In the genomic region with DNA sequence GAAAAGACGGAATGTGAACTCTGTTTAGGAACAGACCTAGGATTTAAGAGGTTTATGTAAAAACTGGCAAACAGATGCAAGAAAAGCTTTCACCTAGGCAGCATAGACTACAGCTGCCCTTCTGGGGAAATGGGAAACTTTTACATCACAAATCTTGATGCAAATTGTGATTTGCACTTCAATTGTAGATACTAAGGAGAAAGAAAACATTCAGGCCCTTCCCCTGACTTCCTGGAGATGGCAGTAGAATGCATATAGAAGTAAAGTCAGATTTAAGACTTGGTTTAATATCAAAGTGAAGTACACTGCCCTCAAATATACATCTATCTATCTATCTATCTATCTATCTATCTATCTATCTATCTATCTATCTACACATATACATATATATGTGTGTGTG, we compare ENCODE assay signal across 9 mouse cellular contexts. TPM values are rescaled to one million over a fixed set of nuclear protein-coding genes. Genes with fewer than 3 reads are reported as not detected.
DNase-seq lines count a peak whose midpoint lies in the region; ATAC-seq and TF ChIP-seq lines count a peak whose summit lies in the region.
"Had no signal": no experiment of that assay in that cellular context is flagged by ENCODE, and none has a peak within 500 bp of the region (broad histone marks: within the 10 kb centered on the region; RNA-seq: fewer than 3 reads in every experiment).

No protein-coding gene starts in this region.

- no peak overlapping the region for H3K9ac ChIP-seq in hindbrain, postnatal 0 days (replicated peaks; ENCODE audit: low read length)
- no peak overlapping the region for H3K9ac ChIP-seq in hindbrain, embryonic 13.5 days
- H3K9ac ChIP-seq in lung, postnatal 0 days (replicated peaks; ENCODE audit: low read depth): no peak overlapping the region

- H3K9me3 ChIP-seq in hindbrain, postnatal 0 days (ENCODE audit: low read length): no peaks in the 10 kb centered on the region
- H3K9me3 ChIP-seq in hindbrain, embryonic 13.5 days: no peaks in the 10 kb centered on the region
- no peaks in the 10 kb centered on the region for H3K9me3 ChIP-seq in lung, postnatal 0 days (ENCODE audit: low read length)

- WGBS in hindbrain, postnatal 0 days: 89% methylated on average over 1 of the region's 1 CpGs
- WGBS in hindbrain, embryonic 13.5 days: 91% methylated on average over 1 of the region's 1 CpGs
- WGBS in lung, postnatal 0 days: 97% methylated on average over 1 of the region's 1 CpGs
- 100% methylated on average over 1 of the region's 1 CpGs for WGBS in lung, adult 2 months

- peak; percentile 74 for TF ChIP-seq CTCF in hindbrain, postnatal 0 days (IDR thresholded peaks at IDR 0.05; ENCODE audit: low read depth)
- TF ChIP-seq CTCF in lung, postnatal 0 days (IDR thresholded peaks at IDR 0.05): peak; percentile 76
- TF ChIP-seq CTCF in lung, adult 2 months (IDR thresholded peaks at IDR 0.05; ENCODE audit: insufficient read depth, low read length): no peak

- H3K27me3 ChIP-seq in hindbrain, postnatal 0 days (ENCODE audit: insufficient read depth, low read length): no peaks in the 10 kb centered on the region
- no peaks in the 10 kb centered on the region for H3K27me3 ChIP-seq in hindbrain, embryonic 13.5 days
- no peaks in the 10 kb centered on the region for H3K27me3 ChIP-seq in lung, postnatal 0 days (replicated peaks; ENCODE audit: insufficient read depth, low read length)

- H3K4me3 ChIP-seq in hindbrain, postnatal 0 days (ENCODE audit: low read length): no peak overlapping the region
- no peak overlapping the region for H3K4me3 ChIP-seq in hindbrain, embryonic 13.5 days
- H3K4me3 ChIP-seq in lung, postnatal 0 days (ENCODE audit: low read depth, low read length): no peak overlapping the region
- no peak overlapping the region for H3K4me3 ChIP-seq in lung, adult 2 months (replicated peaks; ENCODE audit: extremely low read depth, low read depth, low read length)

- no peaks in the 10 kb centered on the region for H3K4me1 ChIP-seq in hindbrain, postnatal 0 days (ENCODE audit: insufficient read depth, low read length)
- no peaks in the 10 kb centered on the region for H3K4me1 ChIP-seq in hindbrain, embryonic 13.5 days (replicated peaks)
- H3K4me1 ChIP-seq in lung, postnatal 0 days (ENCODE audit: insufficient read depth, low read depth, low read length): no peaks in the 10 kb centered on the region
- no peaks in the 10 kb centered on the region for H3K4me1 ChIP-seq in lung, adult 2 months (ENCODE audit: control insufficient read depth, insufficient read depth, low read length)

- no peak overlapping the region for H3K27ac ChIP-seq in hindbrain, postnatal 0 days
- H3K27ac ChIP-seq in hindbrain, embryonic 13.5 days: no peak overlapping the region
- no peak overlapping the region for H3K27ac ChIP-seq in lung, postnatal 0 days (ENCODE audit: low read length)

- no peak for ATAC-seq in hindbrain, postnatal 0 days
- no peak for ATAC-seq in hindbrain, embryonic 13.5 days (ENCODE audit: low FRiP score)
- ATAC-seq in lung, postnatal 0 days: no peak

- H3K4me2 ChIP-seq in hindbrain, postnatal 0 days (ENCODE audit: low read depth, low read length): no peak overlapping the region
- H3K4me2 ChIP-seq in hindbrain, embryonic 13.5 days: no peak overlapping the region
- H3K4me2 ChIP-seq in lung, postnatal 0 days (replicated peaks; ENCODE audit: low read depth, low read length): no peak overlapping the region

- no peak for TF ChIP-seq EP300 in lung, postnatal 0 days (IDR thresholded peaks at IDR 0.05)

- TF ChIP-seq POLR2A in lung, adult 2 months (IDR thresholded peaks at IDR 0.05; ENCODE audit: borderline replicate concordance, extremely low read depth, low read depth, low read length): no peak

- peak; percentile 58 for DNase-seq in hindbrain, postnatal 0 days (ENCODE audit: low spot score)
- DNase-seq in lung, postnatal 0 days (ENCODE audit: low spot score): peak; percentile 77
- no peak for DNase-seq in lung, adult 2 months
- peak; percentile 33 for DNase-seq in MN1 (ENCODE audit: low spot score)
- DNase-seq in naive thymus-derived CD4-positive, alpha-beta T cell, adult 2 months (ENCODE audit: low read depth): peak; percentile 24
- DNase-seq in right cerebral cortex, postnatal 25 days: no peak
- DNase-seq in ovary, postnatal 14 days (ENCODE audit: low spot score): no peak
- DNase-seq: left cerebral cortex, postnatal 4 days had no signal

- peaks cover 12% of the 10 kb centered on the region for H3K36me3 ChIP-seq in hindbrain, postnatal 0 days (ENCODE audit: insufficient read depth, low read length)
- peaks cover 43% of the 10 kb centered on the region for H3K36me3 ChIP-seq in hindbrain, embryonic 13.5 days
- peaks cover 15% of the 10 kb centered on the region for H3K36me3 ChIP-seq in lung, postnatal 0 days (ENCODE audit: insufficient read depth, low read length)

RNA-seq across cellular contexts. Expression of a gene that starts 21.8 kb away (rescaled TPM):
- 3.7 and 9.1 TPM in 2 replicates for total RNA-seq in hindbrain, postnatal 0 days (2014; rRNA removed)
- polyA plus RNA-seq in hindbrain, postnatal 0 days (2015; fragmentation: Nextera tagmentation; extraction: Ambion mirVana): 7.3 TPM in 2 replicates
- polyA plus RNA-seq in hindbrain, embryonic 13.5 days (2015; fragmentation: Nextera tagmentation; extraction: Ambion mirVana): 11.4 and 12.5 TPM in 2 replicates
- polyA plus RNA-seq in lung, postnatal 0 days (2015; fragmentation: Nextera tagmentation; extraction: Ambion mirVana): 7.3 and 8.1 TPM in 2 replicates
- 1.8 and 2.9 TPM in 2 replicates for polyA plus RNA-seq in lung, adult 2 months (2012; rRNA removed)

RNA-seq across cellular contexts. Expression of a gene that starts 33.9 kb away (rescaled TPM):
- 69.6 and 73.4 TPM in 2 replicates for total RNA-seq in hindbrain, postnatal 0 days (2014; rRNA removed)
- 107 and 108 TPM in 2 replicates for polyA plus RNA-seq in hindbrain, postnatal 0 days (2015; fragmentation: Nextera tagmentation; extraction: Ambion mirVana)
- 187 TPM in 2 replicates for polyA plus RNA-seq in hindbrain, embryonic 13.5 days (2015; fragmentation: Nextera tagmentation; extraction: Ambion mirVana)
- polyA plus RNA-seq in lung, postnatal 0 days (2015; fragmentation: Nextera tagmentation; extraction: Ambion mirVana): 1,095 and 1,144 TPM in 2 replicates
- 352 and 457 TPM in 2 replicates for polyA plus RNA-seq in lung, adult 2 months (2012; rRNA removed)

Comparison
In these comparisons a context has a peak if more than half of its experiments do, and no peak if none do; other contexts are left out.
1. DNase-seq: peak in hindbrain, postnatal 0 days (single experiment), lung, postnatal 0 days (single experiment), MN1 (single experiment) and naive thymus-derived CD4-positive, alpha-beta T cell, adult 2 months (single experiment); none in lung, adult 2 months (single experiment), right cerebral cortex, postnatal 25 days (single experiment) and ovary, postnatal 14 days (single experiment).